Mouse (Mus musculus) telencephalon, adult 2 months (tissue): Measurements from ENCODE around the gene Tssk2.

Source experiments
- DNase-seq: peaks from one replicate; pipeline ENCODE4 v3.0.0-alpha.2; 2011; ENCODE audit warnings: low read depth, low spot score

Gene Tssk2

DNA sequence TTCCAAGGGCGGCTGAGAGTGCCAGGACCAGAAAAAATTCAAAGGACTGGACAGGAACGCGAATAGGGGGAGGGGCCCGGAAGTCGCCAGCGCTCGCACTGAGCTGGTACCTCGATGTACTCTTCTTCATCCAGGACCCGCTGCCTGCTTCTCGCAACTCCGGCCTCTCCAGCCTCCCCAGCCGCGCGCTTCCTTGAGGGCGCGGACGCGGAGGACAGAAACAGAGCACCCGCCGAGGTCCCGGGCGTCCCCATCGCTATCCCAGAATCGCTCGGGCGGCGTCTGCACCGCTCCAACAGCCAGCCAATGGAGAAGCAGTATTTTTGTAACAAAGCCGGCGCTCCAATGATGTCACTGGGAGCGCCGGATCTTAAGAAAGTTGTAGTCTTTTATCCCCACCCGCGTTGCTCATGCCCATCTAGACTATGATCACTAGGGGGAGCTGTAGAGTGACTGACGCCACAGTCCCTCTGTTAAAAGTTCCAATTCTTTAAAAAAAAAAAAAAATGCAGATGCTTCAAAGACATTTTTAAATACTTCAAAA lies 12.7 kb downstream of the Tssk2 start, which contains the start of gene Ess2:
TSS of gene Ess2 (minus strand) at position 297 of the 544 bp plus-strand sequence.
- DNase-seq = peak; percentile 98

DNA sequence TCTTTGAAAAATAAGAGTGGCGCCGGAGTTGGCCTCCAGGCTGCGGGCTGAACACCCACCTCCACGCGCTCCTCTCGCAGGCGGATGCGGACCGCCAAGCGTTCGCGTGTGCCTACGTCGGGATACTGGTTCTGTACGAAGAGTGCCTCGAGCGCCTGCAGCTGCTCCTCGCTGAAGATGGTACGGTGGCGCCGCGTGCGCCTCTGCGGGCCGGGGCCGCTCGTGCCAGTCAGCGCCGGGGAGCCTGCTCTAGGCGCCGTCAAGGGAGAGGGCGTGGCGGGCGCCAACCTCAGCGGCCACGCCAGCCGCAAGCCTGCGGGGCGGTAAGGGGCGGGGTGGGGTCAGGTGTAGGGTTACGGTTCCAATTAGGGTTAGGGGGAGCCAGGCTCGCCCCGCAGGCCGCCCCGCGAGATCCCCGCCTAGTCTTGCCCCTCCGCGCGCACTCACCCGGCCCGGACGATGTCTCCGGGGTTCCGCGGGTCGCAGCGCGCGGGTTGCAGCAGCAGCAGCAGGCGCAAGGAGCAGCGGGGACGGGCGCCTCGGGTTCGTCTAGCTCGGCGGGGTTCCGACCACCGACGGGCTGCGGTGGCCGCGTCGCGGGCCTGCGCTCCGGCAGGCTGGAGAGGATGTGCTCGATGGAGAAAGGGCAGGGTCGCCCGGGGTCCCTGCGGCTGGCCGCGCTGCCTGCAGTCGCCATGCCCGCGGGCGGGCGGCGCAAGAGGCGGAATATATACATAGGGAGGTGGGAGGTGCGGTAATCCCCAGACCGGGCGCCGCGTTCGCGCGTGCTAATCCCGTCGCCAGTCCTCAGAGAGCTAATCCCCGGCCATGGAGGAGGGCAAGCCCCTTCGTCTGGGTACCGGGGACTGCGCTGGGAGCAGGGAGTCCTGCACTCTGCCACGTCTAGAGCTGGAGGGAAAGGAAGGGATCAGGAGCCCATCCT lies 16.1 kb downstream of the Tssk2 start, which contains the start of gene Gsc2:
TSS of gene Gsc2 (minus strand) at position 753 of the 943 bp plus-strand sequence.
- DNase-seq = no peak

DNA sequence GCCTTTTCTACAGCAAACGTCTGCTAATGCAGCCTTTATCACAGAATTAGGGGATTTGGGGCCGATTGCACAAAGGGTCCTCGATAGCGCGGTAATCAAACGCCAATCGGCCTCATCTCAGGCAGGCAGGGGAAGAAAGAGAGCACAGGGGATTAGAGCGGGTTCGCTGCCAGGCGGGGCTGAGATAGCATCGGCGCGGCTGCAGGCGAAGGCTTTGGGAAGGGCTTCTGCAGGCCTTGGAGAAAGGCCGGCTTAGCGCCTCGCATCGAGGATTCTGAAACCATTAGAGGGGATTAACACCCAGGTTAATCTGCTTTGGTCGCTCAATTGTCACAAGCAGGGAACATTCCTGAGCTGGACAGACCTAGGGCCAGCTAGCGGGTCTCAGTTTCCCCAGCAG lies 22.1 kb downstream of the Tssk2 start:
- no peak for DNase-seq

DNA sequence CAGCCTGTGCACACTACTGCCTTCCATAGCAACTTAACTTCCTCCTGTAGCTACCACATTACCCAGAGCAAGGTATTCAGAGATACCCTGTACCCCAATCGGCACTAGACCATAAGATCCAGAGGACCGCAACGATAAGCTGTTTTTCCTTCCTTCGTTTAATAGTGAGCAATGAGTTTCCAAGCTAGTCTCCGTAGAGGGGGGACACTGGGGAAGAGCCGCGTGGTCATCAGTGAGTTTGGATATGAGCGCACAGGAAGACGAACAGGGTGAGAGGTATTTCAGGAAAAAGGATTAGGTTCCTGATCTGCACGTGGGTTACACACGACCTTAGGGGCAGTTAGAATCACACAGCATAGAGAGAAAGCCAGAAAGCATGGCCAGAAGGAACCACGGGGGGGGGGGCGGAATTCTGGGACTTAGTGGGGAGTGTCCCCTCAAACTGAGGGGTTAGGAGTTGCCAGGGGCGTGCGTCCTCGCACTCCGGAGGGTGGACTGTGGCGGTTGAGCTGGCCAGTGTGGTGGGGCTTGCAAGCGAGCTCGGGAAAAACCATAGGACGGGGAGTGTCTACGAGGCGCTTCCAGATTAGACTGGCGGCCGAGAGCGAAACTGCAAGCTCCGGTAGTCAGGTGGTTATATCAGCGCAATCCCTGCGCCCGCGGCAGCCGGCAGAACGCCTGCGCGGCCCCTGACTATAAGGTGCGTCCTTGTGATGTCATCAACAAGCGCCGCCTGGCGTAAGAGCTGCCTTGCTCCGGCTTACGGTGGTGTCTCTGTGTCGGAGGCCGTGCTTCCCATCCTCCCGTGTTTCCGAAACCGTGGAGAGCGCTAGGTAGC lies 23.1 kb downstream of the Tssk2 start:
- peak; percentile 97 for DNase-seq

DNA sequence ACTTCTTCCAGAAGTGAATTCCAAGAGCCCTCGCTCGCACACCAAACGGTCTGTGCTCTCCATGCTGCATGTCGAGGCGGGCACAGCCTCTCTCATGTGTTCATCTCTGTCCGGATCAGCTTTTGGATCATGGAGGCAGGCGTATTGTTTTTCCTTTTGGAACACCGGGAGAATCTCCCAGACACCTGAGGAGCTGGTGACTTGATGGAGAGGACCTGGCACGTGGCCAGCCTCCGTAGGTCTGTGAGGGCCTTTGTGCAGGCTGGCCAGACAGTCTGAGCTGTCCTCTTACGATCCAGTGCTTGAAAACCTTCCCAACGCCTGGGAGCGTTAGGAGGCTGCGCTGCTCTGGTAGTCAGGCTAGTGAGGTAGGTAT lies 23.7 kb downstream of the Tssk2 start:
- no peak for DNase-seq

DNA sequence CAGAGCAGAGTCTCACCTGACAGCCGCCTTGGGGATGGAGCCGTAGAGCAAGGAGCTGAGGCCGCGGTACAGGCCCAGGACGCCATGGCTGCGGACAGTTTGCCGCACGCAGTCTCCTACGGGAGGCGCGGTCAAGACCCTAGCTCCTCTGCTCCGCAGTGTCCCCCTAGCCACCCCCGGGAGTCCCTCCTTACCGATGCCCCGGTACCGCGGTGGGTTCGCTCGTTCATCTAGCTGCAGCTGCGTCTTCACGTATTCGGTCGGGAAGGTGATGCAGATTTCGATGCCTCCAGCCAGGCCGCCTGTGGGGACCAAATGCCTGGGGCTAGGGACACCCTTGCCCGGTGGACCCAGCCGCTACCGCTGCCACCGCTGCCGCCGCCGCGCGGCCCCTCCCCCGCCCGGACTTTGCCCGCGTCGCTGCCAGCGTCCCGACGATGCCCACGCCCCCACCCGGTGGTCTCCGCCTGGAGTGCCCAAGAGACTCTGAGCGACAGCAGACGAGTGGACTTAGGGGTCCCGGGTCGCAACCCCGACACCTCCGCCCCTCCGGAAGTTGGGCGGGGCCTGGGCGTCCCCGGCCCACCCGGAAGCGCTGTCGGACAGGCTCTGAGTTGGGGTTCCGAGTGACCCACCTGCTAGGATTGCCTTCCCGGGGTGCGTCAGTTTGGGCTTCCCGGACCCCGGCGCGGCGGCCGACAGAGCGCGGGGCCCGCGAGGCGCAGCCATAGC lies 29.1 kb downstream of the Tssk2 start:
- no peak for DNase-seq

DNA sequence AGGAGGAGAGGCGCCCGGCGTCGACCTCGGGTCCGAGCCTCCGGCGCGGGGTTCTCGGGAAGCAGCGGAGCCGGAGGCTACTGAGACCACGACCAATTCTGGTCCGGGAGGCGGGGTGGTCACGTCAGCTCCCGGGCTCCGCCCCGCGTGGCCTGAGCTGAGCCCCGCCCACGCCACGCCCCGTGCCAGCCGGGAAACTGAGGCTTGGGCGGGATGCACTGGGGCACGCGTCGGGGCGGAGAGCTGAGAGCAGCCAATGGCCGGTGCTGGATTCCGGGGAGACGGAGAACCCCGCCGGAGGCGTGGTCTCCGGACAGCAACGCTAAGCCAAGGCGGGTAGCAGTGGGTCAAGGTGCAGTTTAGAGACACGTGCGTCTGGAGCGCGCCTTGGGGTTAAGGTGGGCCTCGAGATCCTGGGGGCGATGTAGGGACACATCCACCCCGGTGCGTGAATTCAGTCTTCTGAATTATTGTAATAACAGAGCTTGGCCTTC lies 29.7 kb downstream of the Tssk2 start, which contains the start of gene Slc25a1:
TSS of gene Slc25a1 (minus strand) at position 133 of the 494 bp plus-strand sequence.
- DNase-seq = no peak

DNA sequence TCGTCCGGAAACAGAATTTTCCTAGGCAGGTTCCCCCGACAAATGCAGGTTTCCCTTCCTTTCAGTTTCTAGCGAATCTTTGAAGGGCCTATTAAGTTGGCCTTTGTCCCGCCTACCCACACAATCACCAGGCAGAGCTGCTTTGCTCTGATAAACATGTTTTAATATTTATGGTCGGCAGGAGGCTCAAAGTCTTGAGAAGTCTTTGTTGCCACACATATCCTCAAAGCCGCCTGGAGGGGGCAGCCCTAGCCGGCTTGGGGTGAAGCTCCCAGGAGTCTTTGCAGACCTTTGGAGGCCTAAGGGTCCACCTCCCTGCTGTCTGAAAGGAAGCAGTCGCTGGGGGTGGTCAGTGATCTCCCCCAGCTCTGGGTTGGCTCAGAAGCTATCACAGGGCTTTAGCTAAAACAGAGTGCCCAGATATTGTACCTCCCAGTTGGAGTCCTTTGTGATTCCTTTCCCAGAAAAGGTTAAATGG lies 30.2 kb downstream of the Tssk2 start:
- no peak for DNase-seq

DNA sequence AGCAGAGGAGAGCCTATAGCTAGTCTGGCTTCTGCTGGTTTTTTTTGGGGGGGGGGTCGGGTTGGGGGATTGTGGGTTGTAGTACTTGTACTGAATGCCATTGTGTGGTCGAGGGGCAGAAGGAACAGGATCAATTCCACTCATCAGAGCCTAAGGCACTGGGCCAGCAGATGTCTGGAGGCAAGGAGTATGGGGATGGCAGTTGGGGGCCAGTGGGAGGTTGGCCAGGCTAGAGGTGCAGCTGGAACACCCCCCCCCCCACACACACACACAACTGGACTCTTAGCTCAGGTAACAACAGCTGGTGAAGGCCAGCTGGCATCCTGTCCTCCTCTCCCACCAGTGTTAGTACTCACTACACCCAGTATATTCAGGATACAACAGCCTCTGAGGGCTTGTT lies 30.8 kb downstream of the Tssk2 start:
- DNase-seq = no peak

DNA sequence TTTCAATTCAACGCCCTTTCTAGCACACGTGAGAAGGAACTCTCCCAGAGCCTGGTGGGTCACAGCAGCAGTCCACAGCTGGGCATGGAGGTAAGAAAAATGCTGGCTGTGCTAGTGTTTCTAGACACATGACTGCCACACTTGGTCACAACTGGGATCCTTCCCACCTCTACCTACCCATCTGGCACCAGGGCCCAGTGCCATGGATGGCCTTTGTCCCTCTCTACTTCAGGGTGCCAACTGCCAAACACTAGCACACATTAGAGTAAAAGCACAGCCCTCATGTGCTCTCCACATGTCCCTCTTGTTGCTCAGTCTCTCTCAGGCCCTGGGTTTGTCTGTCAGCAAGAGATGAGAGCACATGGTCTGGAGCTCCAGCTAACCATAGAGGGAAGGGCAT lies 31.2 kb downstream of the Tssk2 start:
- no peak for DNase-seq

DNA sequence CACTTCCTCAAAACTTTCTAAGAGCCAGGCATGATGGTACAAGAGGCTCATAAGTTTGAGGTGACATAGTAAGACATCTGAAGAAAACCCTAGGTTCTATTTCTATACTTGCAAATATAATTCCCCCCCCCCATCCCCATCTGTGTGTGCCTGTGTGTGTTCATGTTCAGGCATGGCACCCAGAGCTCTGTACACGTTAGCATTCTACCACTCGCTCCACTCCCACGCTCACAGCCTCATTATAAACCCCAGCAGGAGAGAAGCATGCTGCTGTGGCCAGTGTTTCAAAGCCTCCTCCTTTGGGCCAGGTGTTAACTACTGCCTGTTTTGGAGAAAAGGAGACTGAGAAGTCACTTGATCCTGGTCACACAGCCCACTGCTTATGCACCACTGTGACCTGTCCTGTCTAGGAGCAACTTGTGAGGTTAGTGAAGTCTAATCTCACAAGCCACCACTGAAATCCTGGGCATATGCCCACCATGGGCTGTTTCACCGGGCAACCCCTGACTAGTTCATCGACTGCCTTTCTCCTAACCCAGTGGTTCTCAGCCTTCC lies 33.5 kb downstream of the Tssk2 start:
- DNase-seq = no peak

DNA sequence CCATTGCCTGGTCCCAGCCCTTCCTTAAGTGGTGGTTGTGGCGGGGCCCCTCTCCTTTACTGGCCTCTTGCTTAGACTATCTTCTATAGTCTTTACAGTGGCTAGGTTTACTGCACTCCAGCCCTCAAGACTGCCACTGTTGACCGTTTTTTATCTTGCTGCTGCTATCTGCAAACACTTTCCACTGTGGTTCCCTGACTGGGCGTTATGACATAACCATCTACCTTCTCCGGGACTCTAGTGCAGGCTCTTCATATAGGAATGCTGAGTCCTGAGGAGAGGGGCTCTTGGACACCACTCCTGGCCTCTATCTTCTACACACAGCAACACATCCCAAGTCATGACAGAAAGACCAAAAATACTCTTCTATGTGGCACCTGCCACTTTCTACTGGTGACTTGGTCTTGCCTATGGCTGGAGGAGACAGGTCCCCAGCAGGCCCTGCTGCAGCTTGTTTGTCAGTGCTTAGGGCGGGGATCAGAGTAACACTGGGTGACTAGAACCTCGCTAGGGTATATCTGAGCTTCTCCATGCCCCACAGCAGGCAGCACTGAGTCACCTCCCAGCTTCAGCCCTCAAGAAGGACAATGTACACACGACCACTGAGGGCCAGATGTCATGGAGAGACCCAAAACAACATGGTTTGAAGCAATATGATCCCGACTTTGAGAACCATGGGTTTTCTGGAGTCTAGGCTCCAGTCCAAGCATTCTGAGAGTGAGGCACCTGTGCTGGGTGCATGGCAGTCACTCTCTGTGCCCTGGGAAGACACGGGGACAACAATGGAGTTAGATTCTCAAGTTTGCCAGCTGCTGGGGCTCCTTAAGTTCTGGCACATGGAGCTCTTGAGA lies 35.4 kb downstream of the Tssk2 start:
- no peak for DNase-seq

DNA sequence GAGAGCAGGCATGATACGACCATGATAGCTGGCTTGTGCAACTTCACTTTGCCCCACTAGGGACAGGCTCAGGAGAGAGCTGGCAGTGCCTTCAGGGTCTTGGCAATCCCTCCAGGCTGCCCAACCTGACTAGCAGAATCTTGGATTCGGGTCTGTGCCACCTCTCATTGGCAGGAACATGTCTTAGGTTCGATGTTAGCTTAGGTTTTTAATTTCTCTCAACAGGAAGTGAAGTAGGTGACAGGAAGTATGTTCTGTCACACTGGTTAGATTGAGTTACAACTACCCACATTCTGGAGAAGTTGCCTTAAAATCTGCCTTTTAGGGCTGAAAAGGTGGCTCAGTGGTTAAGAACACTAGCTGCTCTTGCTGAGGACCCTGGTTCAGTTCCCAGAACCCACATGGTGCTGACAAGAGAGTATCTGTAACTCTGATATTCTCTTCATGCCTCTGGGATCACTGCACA lies 36.0 kb downstream of the Tssk2 start:
- no peak for DNase-seq

DNA sequence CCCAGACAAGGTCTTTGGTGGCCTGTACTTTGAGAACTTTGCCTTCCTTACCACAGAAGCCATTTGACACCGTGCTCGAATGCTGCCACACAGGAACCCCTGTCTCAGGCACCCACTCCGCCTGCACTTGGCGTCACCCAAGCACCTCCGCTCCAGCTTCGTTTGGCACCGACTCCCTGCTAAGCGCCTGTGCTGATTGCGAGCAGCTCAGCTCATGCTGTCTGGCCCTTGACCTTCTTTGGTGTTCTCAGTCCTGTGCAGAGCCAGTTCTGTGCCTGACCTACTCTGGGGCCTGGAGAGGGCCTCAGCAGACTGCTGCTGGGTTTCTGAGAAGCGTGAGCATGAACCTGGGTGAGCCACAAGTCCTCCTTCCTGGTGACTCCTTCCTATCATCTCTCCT lies 38.3 kb downstream of the Tssk2 start:
- DNase-seq = no peak

DNA sequence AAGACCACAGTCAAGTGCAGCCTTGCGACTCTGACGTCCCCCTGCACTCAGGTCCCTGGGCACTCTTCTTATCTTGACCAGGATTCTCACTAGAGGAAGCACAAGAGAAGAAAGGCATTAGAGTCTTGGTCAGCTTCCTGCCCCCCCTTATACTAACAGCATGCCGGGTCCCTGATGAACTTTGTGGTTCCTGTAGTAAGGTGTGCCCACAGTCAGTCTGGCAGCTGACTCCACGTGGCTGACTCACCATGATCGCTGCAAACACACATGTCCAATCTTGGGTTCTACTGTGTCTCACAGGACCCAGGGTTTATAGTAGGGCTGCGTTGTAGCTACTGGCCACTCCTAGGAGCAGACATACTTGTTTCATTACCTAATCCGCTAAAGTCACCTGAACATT lies 39.8 kb downstream of the Tssk2 start:
- no peak for DNase-seq

DNA sequence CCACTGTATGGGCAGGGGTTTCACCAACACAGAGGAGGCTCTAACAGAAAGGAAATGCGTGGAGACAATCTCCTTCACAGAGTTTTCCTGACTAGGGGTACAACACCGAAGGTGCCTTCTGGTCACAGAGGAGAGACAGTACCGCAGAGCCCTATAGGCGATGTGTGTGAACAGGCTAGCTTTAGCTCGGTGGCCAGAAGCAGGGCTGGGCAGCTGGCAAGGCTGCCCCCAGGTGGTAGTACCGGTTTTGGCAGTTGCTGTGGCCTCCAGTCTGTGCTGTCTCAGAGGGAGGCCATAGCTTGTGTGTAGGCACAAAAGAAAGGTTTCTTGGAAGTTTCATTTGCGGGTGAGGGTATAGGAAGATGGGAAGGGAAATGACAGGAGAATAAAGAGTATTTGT lies 40.4 kb downstream of the Tssk2 start:
- no peak for DNase-seq

DNA sequence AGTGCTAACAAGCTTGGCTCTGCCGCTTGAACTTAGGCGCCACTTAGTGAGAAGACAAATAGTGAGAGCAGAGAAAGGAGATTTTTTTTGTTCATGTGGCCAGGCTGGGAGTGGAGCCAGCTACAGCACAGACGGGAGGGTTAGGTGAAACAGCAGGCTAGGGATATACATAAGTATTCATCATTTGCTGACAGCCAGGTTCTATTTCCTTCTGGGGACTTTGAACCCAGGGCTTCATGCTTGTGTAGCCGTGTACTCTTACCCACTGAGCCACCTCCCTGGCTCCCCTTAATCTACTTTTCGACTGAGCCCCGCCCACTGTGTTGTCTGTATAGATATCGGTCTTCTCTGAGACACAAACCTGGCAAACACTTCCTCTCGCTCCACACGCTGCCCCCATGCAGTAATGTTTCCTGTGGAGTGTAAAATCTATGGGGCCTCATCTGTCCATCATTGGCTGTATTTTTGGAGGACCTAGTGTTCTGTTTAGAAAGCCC lies 40.9 kb downstream of the Tssk2 start:
- no peak for DNase-seq

DNA sequence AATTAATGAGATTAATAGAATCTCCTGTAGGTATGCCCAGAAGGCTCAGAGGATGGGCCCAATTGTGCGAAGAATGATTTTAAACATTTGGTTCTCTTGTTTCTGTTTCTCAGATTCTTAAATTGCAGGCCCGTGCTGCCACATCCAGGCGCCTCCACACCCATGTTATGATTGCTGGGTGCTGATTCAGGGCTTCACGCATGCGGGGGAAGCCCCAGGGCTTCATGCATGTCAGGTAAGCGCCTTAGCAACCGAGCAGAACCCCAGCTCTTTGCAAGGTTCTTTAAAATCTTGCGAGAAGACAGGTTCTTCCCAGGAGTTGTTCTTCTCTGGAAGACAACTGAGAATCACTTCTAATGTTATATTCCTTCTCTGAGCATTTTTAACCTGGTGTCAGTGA lies 45.0 kb downstream of the Tssk2 start:
- DNase-seq = no peak

DNA sequence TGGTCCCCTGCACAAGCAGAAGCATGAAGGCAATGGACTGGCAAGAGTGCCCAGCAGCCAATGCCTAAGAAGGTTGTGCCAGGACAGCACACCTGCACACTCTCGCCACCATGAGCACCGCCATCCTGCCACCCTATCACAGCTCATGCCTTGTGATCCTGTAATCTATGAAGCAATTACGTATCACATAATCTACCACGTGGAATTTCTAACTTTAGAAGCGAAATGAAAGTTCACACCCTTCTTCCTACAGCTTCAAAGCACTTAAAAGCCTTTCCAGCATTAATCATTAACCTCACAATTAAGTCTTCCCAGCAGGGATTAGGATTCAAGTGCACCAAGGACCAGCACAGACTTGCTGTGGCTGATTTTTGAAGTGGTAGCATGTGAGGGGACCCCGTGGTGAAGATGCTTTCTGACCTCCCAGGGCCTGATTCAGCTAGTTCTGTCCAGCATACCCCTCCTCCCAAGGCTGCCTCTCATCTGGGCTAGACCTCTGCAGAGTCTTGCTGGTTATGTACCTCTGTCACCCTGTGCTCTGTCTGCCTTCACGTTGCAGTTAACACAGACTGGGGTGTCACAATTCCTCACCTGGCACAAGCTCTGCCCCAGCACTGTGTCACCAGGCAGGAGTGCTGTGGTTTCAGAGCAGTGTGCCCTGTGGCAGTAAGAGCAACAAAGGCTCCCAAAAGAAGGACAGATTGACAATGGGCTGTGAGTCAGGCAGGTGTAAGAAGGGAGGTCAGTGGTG lies 46.8 kb downstream of the Tssk2 start:
- DNase-seq = no peak
